Mouse (Mus musculus) intestine, embryonic 16.5 days (tissue): ENCODE data around the gene Cxcl16. TPM values are rescaled to one million over a fixed set of nuclear protein-coding genes. Genes with fewer than 3 reads are reported as not detected.
A peak's percentile ranks its signal among the peaks of the same experiment; 100 is the strongest.

Experiments used
- ATAC-seq: fragments of 200-750 bp; cut with Nextera tagmentation; 2 replicates; pipeline ENCODE4 v1.8.0; 2017; ENCODE audit warnings: moderate TSS enrichment, moderate library complexity
- H3K27ac ChIP-seq: fragments of 300-500 bp; sonication (generic); 2 replicates; pipeline ENCODE4 v1.5.1; 2014; ENCODE audit warnings: mild to moderate bottlenecking, low read length
- H3K27me3 ChIP-seq: fragments of 300-500 bp; sonication (generic); replicated peaks from 2 replicates; pipeline ENCODE4 v1.6.1; 2014; ENCODE audit warnings: low read length, control low read depth, mixed read lengths; ENCODE audit not compliant: control insufficient read depth, insufficient read depth
- H3K36me3 ChIP-seq: fragments of 300-500 bp; sonication (generic); 2 replicates; pipeline ENCODE4 v1.6.1; 2014; ENCODE audit warnings: low read length, control low read depth; ENCODE audit not compliant: control insufficient read depth, insufficient read depth
- H3K4me1 ChIP-seq: fragments of 300-500 bp; sonication (generic); 2 replicates; pipeline ENCODE4 v1.6.1; 2014; ENCODE audit warnings: low read length, control low read depth, mixed read lengths; ENCODE audit not compliant: control insufficient read depth, insufficient read depth
- H3K4me2 ChIP-seq: fragments of 300-500 bp; sonication (generic); 2 replicates; pipeline ENCODE4 v1.6.1; 2014; ENCODE audit warnings: low read depth, low read length, control low read depth
- H3K4me3 ChIP-seq: fragments of 300-500 bp; sonication (generic); 2 replicates; pipeline ENCODE4 v1.5.1; 2014; ENCODE audit warnings: mild to moderate bottlenecking, low read length
- H3K9ac ChIP-seq: fragments of 300-500 bp; sonication (generic); 2 replicates; pipeline ENCODE4 v1.6.1; 2014; ENCODE audit warnings: low read depth, low read length
- H3K9me3 ChIP-seq: fragments of 300-500 bp; sonication (generic); 2 replicates; pipeline ENCODE4 v1.6.1; 2016; ENCODE audit warnings: low read length, control low read depth; ENCODE audit not compliant: control insufficient read depth
- WGBS: fragments of 180-500 bp; shearing (Covaris S2); extraction: QIAGEN DNeasy Blood & Tissue Kit; methylation state at CpG from one replicate; pipeline ENCODE4 v1.1.7; 2014; 5-methylcytosine and 5-hydroxymethylcytosine counted together
- polyA plus RNA-seq: library from polyadenylated mRNA; unstranded; fragments of >200 nt; fragmentation: Nextera tagmentation; extraction: Ambion mirVana; gene quantifications from 2 replicates; pipeline ENCODE4 v1.2.1, GENCODE M21; 2015

The Cxcl16 gene
- 10.9 and 11.9 TPM in 2 replicates for polyA plus RNA-seq

- Histone ChIP-seq H3K4me2 (peak within 1 kb of the TSS; percentile 95), H3K27me3 (peaks cover 12% of the 10 kb centered on the region; the same call in 1 of the 2 replicates), H3K4me1 (peaks cover 7% of the 10 kb centered on the region; the same call in 1 of the 2 replicates), H3K27ac (no peak within 1 kb of the TSS), H3K9me3 (no peaks in the 10 kb centered on the region), H3K36me3 (no peaks in the 10 kb centered on the region), H3K4me3 (peak within 1 kb of the TSS; percentile 63), H3K9ac (peak within 1 kb of the TSS; percentile 70)
- WGBS: 2% methylated on average over 30 of the region's 30 CpGs
- peak; percentile 80 for ATAC-seq
These were observed at the start of gene Cxcl16 for GRCm38 (mm10) chr11:70459601-70460101. TSS of gene Cxcl16 (minus strand) at chr11:70459984.

GRCm38 (mm10) chr11:70506962-70507515 lies 47.3 kb upstream of the Cxcl16 start:
- H3K4me2 ChIP-seq: peak overlapping the region; percentile 18; the same call in 1 of the 2 replicates
- H3K4me1 ChIP-seq: peaks cover 11% of the 10 kb centered on the region
- no peak for ATAC-seq
- H3K9me3 ChIP-seq: no peaks in the 10 kb centered on the region
- H3K9ac ChIP-seq: no peak overlapping the region
- no peaks in the 10 kb centered on the region for H3K27me3 ChIP-seq
- H3K27ac ChIP-seq: no peak overlapping the region
- 75% methylated on average over 7 of the region's 7 CpGs for WGBS
- H3K36me3 ChIP-seq: no peaks in the 10 kb centered on the region
- no peak overlapping the region for H3K4me3 ChIP-seq

GRCm38 (mm10) chr11:70506385-70506784 lies 46.6 kb upstream of the Cxcl16 start:
- 18% methylated on average over 4 of the region's 4 CpGs for WGBS
- no peak for ATAC-seq
- Histone ChIP-seq H3K9ac (no peak overlapping the region), H3K4me1 (peaks cover 11% of the 10 kb centered on the region), H3K36me3 (no peaks in the 10 kb centered on the region), H3K4me3 (peak overlapping the region; percentile 50), H3K9me3 (no peaks in the 10 kb centered on the region), H3K4me2 (peak overlapping the region; percentile 50), H3K27me3 (no peaks in the 10 kb centered on the region), H3K27ac (peak overlapping the region; percentile 68; the same call in 1 of the 2 replicates)

- Histone ChIP-seq H3K27me3 (no peaks in the 10 kb centered on the region), H3K9me3 (no peaks in the 10 kb centered on the region), H3K4me3 (peak within 1 kb of the TSS; percentile 50), H3K4me2 (peak within 1 kb of the TSS; percentile 50), H3K9ac (peak within 1 kb of the TSS; percentile 57), H3K36me3 (no peaks in the 10 kb centered on the region), H3K4me1 (peaks cover 14% of the 10 kb centered on the region), H3K27ac (peak within 1 kb of the TSS; percentile 87)
- peak; percentile 92 for ATAC-seq
- WGBS: 48% methylated on average over 9 of the region's 9 CpGs
These were observed 45.2 kb upstream of the Cxcl16 start, which contains the start of gene Tm4sf5 for GRCm38 (mm10) chr11:70504970-70505369. TSS of gene Tm4sf5 (plus strand) at chr11:70505244.

GRCm38 (mm10) chr11:70502018-70502417 lies 42.2 kb upstream of the Cxcl16 start:
- WGBS: 53% methylated on average over 3 of the region's 3 CpGs
- H3K9ac ChIP-seq: no peak overlapping the region
- H3K9me3 ChIP-seq: no peaks in the 10 kb centered on the region
- no peak for ATAC-seq
- H3K27ac ChIP-seq: no peak overlapping the region
- no peaks in the 10 kb centered on the region for H3K36me3 ChIP-seq
- no peak overlapping the region for H3K4me2 ChIP-seq
- H3K27me3 ChIP-seq: no peaks in the 10 kb centered on the region
- peaks cover 6% of the 10 kb centered on the region; the same call in 1 of the 2 replicates for H3K4me1 ChIP-seq
- H3K4me3 ChIP-seq: no peak overlapping the region

- 59% methylated on average over 1 of the region's 1 CpGs for WGBS
- no peak overlapping the region for H3K4me2 ChIP-seq
- H3K27me3 ChIP-seq: no peaks in the 10 kb centered on the region
- no peaks in the 10 kb centered on the region for H3K9me3 ChIP-seq
- no peaks in the 10 kb centered on the region for H3K36me3 ChIP-seq
- H3K9ac ChIP-seq: no peak overlapping the region
- no peak overlapping the region for H3K4me3 ChIP-seq
- peaks cover 6% of the 10 kb centered on the region; the same call in 1 of the 2 replicates for H3K4me1 ChIP-seq
- ATAC-seq: peak; percentile 37; the same call in 1 of the 2 replicates
- peak overlapping the region; percentile 65 for H3K27ac ChIP-seq
These were observed 40.7 kb upstream of the Cxcl16 start for GRCm38 (mm10) chr11:70500476-70500812.

GRCm38 (mm10) chr11:70499566-70500475 lies 40.0 kb upstream of the Cxcl16 start:
- Histone ChIP-seq H3K36me3 (no peaks in the 10 kb centered on the region), H3K4me2 (no peak overlapping the region), H3K4me3 (no peak overlapping the region), H3K4me1 (peaks cover 6% of the 10 kb centered on the region; the same call in 1 of the 2 replicates), H3K9ac (no peak overlapping the region), H3K27ac (peak overlapping the region; percentile 65), H3K27me3 (no peaks in the 10 kb centered on the region), H3K9me3 (no peaks in the 10 kb centered on the region)
- ATAC-seq: peak; percentile 11; the same call in 1 of the 2 replicates
- 63% methylated on average over 14 of the region's 14 CpGs for WGBS

GRCm38 (mm10) chr11:70489684-70490083 lies 29.9 kb upstream of the Cxcl16 start:
- Histone ChIP-seq H3K4me3 (no peak overlapping the region), H3K4me2 (no peak overlapping the region), H3K36me3 (no peaks in the 10 kb centered on the region), H3K27ac (no peak overlapping the region), H3K9ac (no peak overlapping the region), H3K9me3 (no peaks in the 10 kb centered on the region), H3K4me1 (no peaks in the 10 kb centered on the region), H3K27me3 (no peaks in the 10 kb centered on the region)
- ATAC-seq: no peak
- WGBS: 89% methylated on average over 6 of the region's 6 CpGs

GRCm38 (mm10) chr11:70489138-70489537 lies 29.4 kb upstream of the Cxcl16 start:
- Histone ChIP-seq H3K4me2 (no peak overlapping the region), H3K27ac (no peak overlapping the region), H3K9me3 (no peaks in the 10 kb centered on the region), H3K9ac (no peak overlapping the region), H3K36me3 (no peaks in the 10 kb centered on the region), H3K4me3 (no peak overlapping the region), H3K4me1 (no peaks in the 10 kb centered on the region), H3K27me3 (no peaks in the 10 kb centered on the region)
- ATAC-seq: no peak
- WGBS: 86% methylated on average over 3 of the region's 3 CpGs
